Mouse (Mus musculus) heart, adult 2 months (tissue): ENCODE results near the gene Sugt1.

Experiments used
- CTCF ChIP-seq: fragments of 200-600 bp; IDR thresholded peaks from 2 replicates; pipeline ENCODE4 v1.8.1; 2022; ENCODE audit warnings: antibody characterized with exemption, mild to moderate bottlenecking, moderate library complexity
- POLR2A ChIP-seq: fragments of 200-500 bp; IDR thresholded peaks from 2 replicates; pipeline ENCODE4 v1.6.1; 2011; ENCODE audit warnings: mild to moderate bottlenecking, low read depth, low read length, control low read depth; ENCODE audit not compliant: insufficient read depth

GRCm38 (mm10) chr14:79608286-79608685 is 20.8 kb downstream of the Sugt1 start:
- no peak for TF ChIP-seq CTCF
- no peak for TF ChIP-seq POLR2A
